Mouse (Mus musculus) MEL (cell line): ENCODE measurements around the gene Ddx25. TPM values are rescaled to one million over a fixed set of nuclear protein-coding genes. Genes with fewer than 3 reads are reported as not detected.

Experiments used
- DNase-seq: peaks from one replicate; pipeline ENCODE4 v3.0.0; 2011; ENCODE audit warnings: low read depth, low spot score
- H3K27ac ChIP-seq: 2 replicates; pipeline ENCODE4 v1.5.1; 2012; ENCODE audit warnings: low read depth, mild to moderate bottlenecking, control low read depth, low read length, moderate library complexity; ENCODE audit not compliant: control insufficient read depth
- H3K27me3 ChIP-seq, 2 experiments: fragments of 150-350 bp in 1 of 2; sonication (generic) in 1 of 2; 2 replicates each; pipeline ENCODE4 v1.6.1; 2012; ENCODE audit warnings: low read length in 2 of 2, mild to moderate bottlenecking in 2 of 2, improper control_type of control experiment in 1 of 2, moderate library complexity in 1 of 2; ENCODE audit not compliant: insufficient read depth in 2 of 2, control insufficient read depth in 1 of 2
- H3K36me3 ChIP-seq, 2 experiments: 2 replicates each; pipeline ENCODE4 v1.6.1; 2012 to 2014; ENCODE audit warnings: low read length in 2 of 2, improper control_type of control experiment in 1 of 2, inconsistent platforms in 1 of 2, mild to moderate bottlenecking in 1 of 2; ENCODE audit not compliant: insufficient read depth in 2 of 2, control insufficient read depth in 1 of 2
- H3K4me1 ChIP-seq, 2 experiments: fragments of 150-350 bp in 1 of 2; sonication (generic) in 1 of 2; 2 replicates each; pipeline ENCODE4 v1.6.1; 2012; ENCODE audit warnings: low read length in 2 of 2, improper control_type of control experiment in 1 of 2, mild to moderate bottlenecking in 1 of 2; ENCODE audit not compliant: insufficient read depth in 2 of 2, control insufficient read depth in 1 of 2
- H3K4me3 ChIP-seq, 2 experiments: fragments of 150-350 bp in 1 of 2; sonication (generic) in 1 of 2; 2 replicates each; pipeline ENCODE4 v1.5.1; 2012; ENCODE audit warnings: low read depth in 2 of 2, low read length in 2 of 2, mild to moderate bottlenecking in 2 of 2, moderate library complexity in 2 of 2, control low read depth in 1 of 2, improper control_type of control experiment in 1 of 2; ENCODE audit not compliant: control insufficient read depth in 1 of 2, insufficient read depth in 1 of 2
- H3K79me2 ChIP-seq: 2 replicates; pipeline ENCODE4 v1.6.1; 2012; ENCODE audit warnings: mild to moderate bottlenecking, low read length, moderate library complexity; ENCODE audit not compliant: control insufficient read depth, poor library complexity, insufficient read depth
- H3K9ac ChIP-seq: 2 replicates; pipeline ENCODE4 v1.6.1; 2012; ENCODE audit warnings: low read depth, mild to moderate bottlenecking, control low read depth, low read length, moderate library complexity; ENCODE audit not compliant: control insufficient read depth, poor library complexity, severe bottlenecking
- H3K9me3 ChIP-seq: fragments of 150-350 bp; sonication (generic); replicated peaks from 2 replicates; pipeline ENCODE4 v1.6.1; 2012; ENCODE audit warnings: mild to moderate bottlenecking, low read length, improper control_type of control experiment, moderate library complexity; ENCODE audit not compliant: insufficient read depth
- CTCF ChIP-seq, 3 experiments: IDR thresholded peaks in 2 of 3; conservative IDR thresholded peaks in 1 of 3; 2 replicates each; pipeline ENCODE4 v1.5.1; 2011 to 2012; ENCODE audit warnings: low read length in 3 of 3, low read depth in 2 of 3, mild to moderate bottlenecking in 2 of 3, improper control_type of control experiment in 1 of 3, inconsistent platforms in 1 of 3, mixed read lengths in 1 of 3, moderate library complexity in 1 of 3; ENCODE audit not compliant: control insufficient read depth in 1 of 3, insufficient read depth in 1 of 3, poor library complexity in 1 of 3, severe bottlenecking in 1 of 3
- E2F4 ChIP-seq: IDR thresholded peaks from 2 replicates; pipeline ENCODE4 v1.6.1; 2011; ENCODE audit warnings: low read depth, low read length, improper control_type of control experiment, borderline replicate concordance
- ELF1 ChIP-seq: IDR thresholded peaks from 2 replicates; pipeline ENCODE4 v1.6.1; 2014; ENCODE audit warnings: low read depth, mild to moderate bottlenecking, inconsistent platforms, low read length, improper control_type of control experiment, moderate library complexity
- EP300 ChIP-seq, 2 experiments: IDR thresholded peaks; 2 replicates each; pipeline ENCODE4 v1.6.1; 2011; ENCODE audit warnings: improper control_type of control experiment in 2 of 2, low read length in 2 of 2, low read depth in 1 of 2, mild to moderate bottlenecking in 1 of 2
- ETS1 ChIP-seq: IDR thresholded peaks from 2 replicates; pipeline ENCODE4 v1.6.1; 2012; ENCODE audit warnings: low read depth, mild to moderate bottlenecking, inconsistent platforms, low read length, improper control_type of control experiment, moderate library complexity
- GABPA ChIP-seq: IDR thresholded peaks from 2 replicates; pipeline ENCODE4 v1.6.1; 2012; ENCODE audit warnings: low read depth, mild to moderate bottlenecking, inconsistent platforms, low read length, improper control_type of control experiment, moderate library complexity
- GATA1 ChIP-seq: IDR thresholded peaks from 2 replicates; pipeline ENCODE4 v1.6.1; 2011; ENCODE audit warnings: low read depth, low read length, improper control_type of control experiment
- KAT2A ChIP-seq: conservative IDR thresholded peaks from 2 replicates; pipeline ENCODE4 v1.6.1; 2012; ENCODE audit warnings: low read depth, low read length, improper control_type of control experiment, inconsistent platforms
- MAFK ChIP-seq: IDR thresholded peaks from 2 replicates; pipeline ENCODE4 v1.6.1; 2011; ENCODE audit warnings: low read depth, mild to moderate bottlenecking, low read length, improper control_type of control experiment, borderline replicate concordance
- MAX ChIP-seq: IDR thresholded peaks from 2 replicates; pipeline ENCODE4 v1.6.1; 2011; ENCODE audit warnings: low read length, improper control_type of control experiment
- MAZ ChIP-seq: IDR thresholded peaks from 2 replicates; pipeline ENCODE4 v1.6.1; 2012; ENCODE audit warnings: low read depth, mild to moderate bottlenecking, inconsistent platforms, low read length, improper control_type of control experiment
- MXI1 ChIP-seq: IDR thresholded peaks from 2 replicates; pipeline ENCODE4 v1.6.1; 2011; ENCODE audit warnings: mild to moderate bottlenecking, low read depth, low read length, improper control_type of control experiment
- MYC ChIP-seq: IDR thresholded peaks from 2 replicates; pipeline ENCODE4 v1.6.1; 2011; ENCODE audit warnings: low read depth, mild to moderate bottlenecking, low read length, improper control_type of control experiment, moderate library complexity
- NRF1 ChIP-seq: IDR thresholded peaks from 2 replicates; pipeline ENCODE4 v1.6.1; 2014; ENCODE audit warnings: low read depth, mild to moderate bottlenecking, inconsistent platforms, low read length, improper control_type of control experiment, moderate library complexity; ENCODE audit not compliant: poor library complexity, insufficient read depth, severe bottlenecking
- POLR2A ChIP-seq, 2 experiments: IDR thresholded peaks; 2 replicates each; pipeline ENCODE4 v1.6.1; 2011 to 2012; ENCODE audit warnings: low read length in 2 of 2, mild to moderate bottlenecking in 2 of 2, control low read depth in 1 of 2, improper control_type of control experiment in 1 of 2, low read depth in 1 of 2, moderate library complexity in 1 of 2; ENCODE audit not compliant: control insufficient read depth in 1 of 2, insufficient read depth in 1 of 2, poor library complexity in 1 of 2
- RAD21 ChIP-seq: IDR thresholded peaks from 2 replicates; pipeline ENCODE4 v1.6.1; 2011; ENCODE audit warnings: mild to moderate bottlenecking, low read depth, low read length, improper control_type of control experiment
- RCOR1 ChIP-seq: IDR thresholded peaks from 2 replicates; pipeline ENCODE4 v1.6.1; 2012; ENCODE audit warnings: low read depth, mild to moderate bottlenecking, inconsistent platforms, low read length, improper control_type of control experiment
- SIN3A ChIP-seq: IDR thresholded peaks from 2 replicates; pipeline ENCODE4 v1.6.1; 2012; ENCODE audit warnings: low read length, improper control_type of control experiment, inconsistent platforms
- SMC3 ChIP-seq: IDR thresholded peaks from 2 replicates; pipeline ENCODE4 v1.6.1; 2011; ENCODE audit warnings: low read depth, low read length, improper control_type of control experiment
- TAL1 ChIP-seq: IDR thresholded peaks from 2 replicates; pipeline ENCODE4 v1.6.1; 2012; ENCODE audit warnings: mild to moderate bottlenecking, inconsistent platforms, low read length, moderate library complexity, mixed read lengths
- TBP ChIP-seq: IDR thresholded peaks from 2 replicates; pipeline ENCODE4 v1.8.0; 2011; ENCODE audit warnings: low read depth, low read length, improper control_type of control experiment
- USF1 ChIP-seq: IDR thresholded peaks from 2 replicates; pipeline ENCODE4 v1.6.1; 2014; ENCODE audit warnings: low read depth, mild to moderate bottlenecking, inconsistent platforms, low read length, improper control_type of control experiment, moderate library complexity
- USF2 ChIP-seq, 2 experiments: IDR thresholded peaks; 2 replicates each; pipeline ENCODE4 v1.6.1; 2011 to 2012; ENCODE audit warnings: improper control_type of control experiment in 2 of 2, low read length in 2 of 2, borderline replicate concordance in 1 of 2, inconsistent platforms in 1 of 2, low read depth in 1 of 2, mild to moderate bottlenecking in 1 of 2; ENCODE audit not compliant: insufficient read depth in 1 of 2
- polyA plus RNA-seq, 2 experiments: library from polyadenylated mRNA; stranded (reverse) in 1 of 2; unstranded in 1 of 2; fragments of >175 nt in 1 of 2; fragments of >200 nt in 1 of 2; gene quantifications; 2 replicates each; pipeline versions ENCODE4 v1.2.1 to v1.2.4; 2012; ENCODE audit warnings: low replicate concordance in 2 of 2, low read depth in 1 of 2; ENCODE audit not compliant: insufficient read length in 2 of 2, insufficient read depth in 1 of 2, missing spikeins in 1 of 2
- total RNA-seq: library from RNA; depleted of rRNA; stranded (reverse); fragments of 300-350 nt; gene quantifications from 2 replicates; pipeline ENCODE4 v1.2.3, GENCODE M21; 2012

Ddx25 gene
- total and polyA plus RNA-seq, 3 experiments, result 0.35 TPM; not detected in 1

- peak; percentile 35 for DNase-seq
- no peaks in the 10 kb centered on the region for H3K79me2 ChIP-seq
- TF ChIP-seq USF1, result no peak
- no peak for TF ChIP-seq CTCF (IDR thresholded peaks at IDR 0.05 in 2 of 3, conservative IDR thresholded peaks at IDR 0.05 in 1 of 3; ENCODE audit: control insufficient read depth in 1 of 3, insufficient read depth in 1 of 3, low read depth in 2 of 3, low read length in 3 of 3, poor library complexity in 1 of 3, severe bottlenecking in 1 of 3)
- TF ChIP-seq GATA1, result no peak
- TF ChIP-seq RCOR1, result no peak
- TF ChIP-seq EP300 (IDR thresholded peaks at IDR 0.05; ENCODE audit: low read depth in 1 of 2, low read length in 2 of 2), result no peak
- no peak for TF ChIP-seq KAT2A
- no peak for TF ChIP-seq MAFK
- no peak for TF ChIP-seq MXI1
- TF ChIP-seq MAZ, result no peak
- no peak for TF ChIP-seq E2F4
- TF ChIP-seq GABPA, result no peak
- no peak for TF ChIP-seq POLR2A (IDR thresholded peaks at IDR 0.05; ENCODE audit: control insufficient read depth in 1 of 2, insufficient read depth in 1 of 2, low read depth in 1 of 2, low read length in 2 of 2, poor library complexity in 1 of 2)
- no peak for TF ChIP-seq TBP
- TF ChIP-seq, all 39 proteins: peak for 0
Measured at GRCm38 (mm10) chr9:35543099-35543860, 15.0 kb downstream of the Ddx25 start.

DNA sequence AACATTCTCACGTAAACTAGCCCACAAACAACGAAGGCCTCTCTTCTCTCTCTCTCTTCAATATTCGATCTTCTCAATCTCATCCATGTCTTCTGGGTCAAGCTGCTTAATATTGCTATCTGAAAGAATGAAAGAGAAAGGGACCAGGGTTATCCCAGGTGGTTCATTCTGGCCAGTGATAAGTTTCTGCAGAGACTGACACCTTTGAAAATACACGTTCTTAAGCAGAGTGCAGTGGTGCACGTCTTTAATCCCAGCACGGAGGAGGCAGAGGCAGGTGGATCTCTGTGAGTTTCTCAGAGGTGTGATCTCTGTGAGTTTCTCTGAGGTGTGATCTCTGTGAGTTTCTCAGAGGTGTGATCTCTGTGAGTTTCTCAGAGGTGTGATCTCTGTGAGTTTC is 16.4 kb downstream of the Ddx25 start:
- Histone ChIP-seq H3K4me3 (no peak overlapping the region), H3K36me3 (peaks cover 0 to 6% of the 10 kb centered on the region in 2 experiments; a peak in 2 of 4 replicates), H3K27me3 (no peaks in the 10 kb centered on the region), H3K27ac (no peak overlapping the region), H3K9ac (no peak overlapping the region), H3K9me3 (no peaks in the 10 kb centered on the region), H3K4me1 (peaks cover 5 to 18% of the 10 kb centered on the region in 2 experiments), H3K79me2 (no peaks in the 10 kb centered on the region)
- TF ChIP-seq MXI1, result no peak
- TF ChIP-seq USF2 (IDR thresholded peaks at IDR 0.05; ENCODE audit: borderline replicate concordance in 1 of 2, insufficient read depth in 1 of 2, low read depth in 1 of 2, low read length in 2 of 2), result no peak
- TF ChIP-seq SMC3, result no peak
- TF ChIP-seq ELF1, result no peak
- TF ChIP-seq SIN3A, result no peak
- TF ChIP-seq MYC, result no peak
- no peak for TF ChIP-seq TBP
- TF ChIP-seq RCOR1, result no peak
- no peak for TF ChIP-seq MAX
- no peak for TF ChIP-seq TAL1
- no peak for TF ChIP-seq NRF1
- no peak for TF ChIP-seq GABPA
- TF ChIP-seq USF1, result no peak
- no peak for TF ChIP-seq ETS1
- TF ChIP-seq RAD21, result no peak
- no peak for DNase-seq

More at GRCm38 (mm10) chr9:35543099-35543860, 15.0 kb downstream of the Ddx25 start:
- H3K36me3 ChIP-seq, result peaks cover 0 to 6% of the 10 kb centered on the region in 2 experiments; a peak in 2 of 4 replicates
- peaks cover 5 to 16% of the 10 kb centered on the region in 2 experiments for H3K4me1 ChIP-seq
- H3K27me3 ChIP-seq, result no peaks in the 10 kb centered on the region
- no peak overlapping the region for H3K4me3 ChIP-seq
- no peak overlapping the region for H3K9ac ChIP-seq
- no peak overlapping the region for H3K27ac ChIP-seq
- H3K9me3 ChIP-seq, result no peaks in the 10 kb centered on the region
